Mouse (Mus musculus) lung, postnatal 0 days (tissue): ENCODE data around the gene Mettl16. TPM values are rescaled to one million over a fixed set of nuclear protein-coding genes. Genes with fewer than 3 reads are reported as not detected.

ENCODE experiments used
- ATAC-seq: fragments of 200-750 bp; cut with Nextera tagmentation; 2 replicates; pipeline ENCODE4 v1.8.0; 2017; ENCODE audit warnings: moderate library complexity
- DNase-seq: peaks from one replicate; pipeline ENCODE4 v3.0.0-alpha.2; 2016; ENCODE audit warnings: low spot score
- H3K27ac ChIP-seq: fragments of 300-500 bp; sonication (generic); 2 replicates; pipeline ENCODE4 v1.5.1; 2014; ENCODE audit warnings: antibody characterized with exemption, mild to moderate bottlenecking, low read length, mixed read lengths
- H3K27me3 ChIP-seq: fragments of 300-500 bp; sonication (generic); replicated peaks from 2 replicates; pipeline ENCODE4 v1.6.1; 2014; ENCODE audit warnings: low read length, mixed read lengths; ENCODE audit not compliant: insufficient read depth
- H3K36me3 ChIP-seq: fragments of 300-500 bp; sonication (generic); 2 replicates; pipeline ENCODE4 v1.6.1; 2014; ENCODE audit warnings: low read length, mixed read lengths; ENCODE audit not compliant: insufficient read depth
- H3K4me1 ChIP-seq: fragments of 300-500 bp; sonication (generic); 2 replicates; pipeline ENCODE4 v1.6.1; 2014; ENCODE audit warnings: antibody characterized with exemption, low read depth, low read length, mixed read lengths; ENCODE audit not compliant: insufficient read depth
- H3K4me2 ChIP-seq: fragments of 300-500 bp; sonication (generic); replicated peaks from 2 replicates; pipeline ENCODE4 v1.6.1; 2014; ENCODE audit warnings: low read depth, mild to moderate bottlenecking, low read length, moderate library complexity, mixed read lengths
- H3K4me3 ChIP-seq: fragments of 300-500 bp; sonication (generic); 2 replicates; pipeline ENCODE4 v1.5.1; 2014; ENCODE audit warnings: low read depth, low read length
- H3K9ac ChIP-seq: fragments of 300-500 bp; sonication (generic); replicated peaks from 2 replicates; pipeline ENCODE4 v1.6.1; 2014; ENCODE audit warnings: low read depth, mild to moderate bottlenecking
- H3K9me3 ChIP-seq: fragments of 300-500 bp; sonication (generic); 2 replicates; pipeline ENCODE4 v1.6.1; 2016; ENCODE audit warnings: low read length, mixed read lengths
- CTCF ChIP-seq: IDR thresholded peaks from 2 replicates; pipeline ENCODE4 v1.5.1; 2016; ENCODE audit warnings: antibody characterized with exemption, mild to moderate bottlenecking
- EP300 ChIP-seq: IDR thresholded peaks from 2 replicates; pipeline ENCODE4 v1.6.1; 2016; ENCODE audit warnings: antibody characterized with exemption, mild to moderate bottlenecking, control low read depth
- WGBS: fragments of 180-500 bp; shearing (Covaris S2); extraction: QIAGEN DNeasy Blood & Tissue Kit; methylation state at CpG from one replicate; pipeline ENCODE4 v1.1.7; 2014; 5-methylcytosine and 5-hydroxymethylcytosine counted together
- polyA plus RNA-seq: library from polyadenylated mRNA; unstranded; fragments of >200 nt; fragmentation: Nextera tagmentation; extraction: Ambion mirVana; gene quantifications from 2 replicates; pipeline ENCODE4 v1.2.1, GENCODE M21; 2015

Gene Mettl16
- polyA plus RNA-seq, result 13.7 and 18.1 TPM in 2 replicates

DNA sequence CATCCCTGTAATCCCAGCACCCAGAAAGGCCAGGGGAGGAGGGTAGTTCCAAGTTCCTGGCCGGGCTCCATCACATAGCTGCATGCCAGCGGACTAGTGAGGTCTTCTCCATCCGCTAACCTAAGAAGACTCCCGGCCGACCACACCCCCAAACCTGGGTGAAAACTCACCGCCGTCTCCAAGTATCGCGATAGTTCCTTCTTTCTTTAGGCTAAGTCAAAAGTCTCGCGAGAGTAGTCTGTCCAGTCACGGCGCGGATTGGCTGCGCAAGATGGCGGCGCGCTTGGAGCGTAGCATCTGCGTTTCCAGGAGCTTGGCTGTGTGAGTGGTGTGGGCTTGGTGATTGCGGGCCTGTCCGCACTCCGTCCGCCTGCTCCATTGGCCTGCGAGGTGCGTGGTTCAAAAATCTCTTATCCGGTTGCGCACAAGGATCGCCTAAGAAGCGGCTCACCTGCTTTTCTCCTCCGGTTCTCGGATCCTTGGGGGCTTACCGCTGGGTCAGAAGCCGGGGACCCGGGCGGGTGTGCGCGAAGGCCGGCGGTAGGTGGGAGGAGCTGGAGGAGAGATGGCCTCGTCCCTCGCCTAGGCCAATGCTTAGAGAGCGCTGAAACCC, at the start of gene Mettl16:
Gene Mettl16, plus strand, starts transcription at position 236 of the 613 bp plus-strand sequence.
- H3K4me3 ChIP-seq, result peak within 1 kb of the TSS; percentile 75
- peak within 1 kb of the TSS; percentile 90 for H3K27ac ChIP-seq
- WGBS, result under 1% methylated on average over 43 of the region's 43 CpGs
- ATAC-seq, result peak; percentile 97
- no peaks in the 10 kb centered on the region for H3K27me3 ChIP-seq
- peaks cover 8% of the 10 kb centered on the region for H3K4me1 ChIP-seq
- H3K36me3 ChIP-seq, result no peaks in the 10 kb centered on the region
- peak within 1 kb of the TSS; percentile 71 for H3K9ac ChIP-seq
- peak within 1 kb of the TSS; percentile 66 for H3K4me2 ChIP-seq
- TF ChIP-seq CTCF (no peak), EP300 (peak; percentile 85)
- DNase-seq, result peak; percentile 99
- H3K9me3 ChIP-seq, result no peaks in the 10 kb centered on the region

DNA sequence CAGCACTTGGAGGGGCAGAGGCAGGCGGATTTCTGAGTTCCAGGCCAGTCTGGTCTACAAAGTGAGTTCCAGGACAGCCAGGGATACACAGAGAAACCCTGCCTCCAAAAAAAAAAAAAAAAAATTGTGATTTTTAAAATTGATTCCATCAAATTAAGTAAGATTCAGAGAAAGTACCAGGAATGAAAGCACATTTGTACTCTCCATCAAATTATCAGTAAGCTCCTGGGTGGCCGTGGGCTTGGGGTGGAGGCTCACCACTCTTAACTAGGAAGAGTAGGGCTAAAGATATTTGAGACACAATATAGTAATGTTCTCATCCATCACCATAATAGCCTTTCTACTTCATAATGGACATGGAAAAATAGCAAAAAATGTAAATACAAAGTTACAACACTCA, 49.5 kb upstream of the Mettl16 start:
- Histone ChIP-seq H3K36me3 (no peaks in the 10 kb centered on the region), H3K4me3 (no peak overlapping the region), H3K27me3 (no peaks in the 10 kb centered on the region), H3K4me1 (peaks cover 17% of the 10 kb centered on the region), H3K27ac (no peak overlapping the region), H3K9me3 (no peaks in the 10 kb centered on the region), H3K9ac (no peak overlapping the region), H3K4me2 (no peak overlapping the region)
- ATAC-seq, result no peak
- 49% methylated on average over 2 of the region's 2 CpGs for WGBS
- DNase-seq, result no peak
- TF ChIP-seq EP300, result no peak
- no peak for TF ChIP-seq CTCF

DNA sequence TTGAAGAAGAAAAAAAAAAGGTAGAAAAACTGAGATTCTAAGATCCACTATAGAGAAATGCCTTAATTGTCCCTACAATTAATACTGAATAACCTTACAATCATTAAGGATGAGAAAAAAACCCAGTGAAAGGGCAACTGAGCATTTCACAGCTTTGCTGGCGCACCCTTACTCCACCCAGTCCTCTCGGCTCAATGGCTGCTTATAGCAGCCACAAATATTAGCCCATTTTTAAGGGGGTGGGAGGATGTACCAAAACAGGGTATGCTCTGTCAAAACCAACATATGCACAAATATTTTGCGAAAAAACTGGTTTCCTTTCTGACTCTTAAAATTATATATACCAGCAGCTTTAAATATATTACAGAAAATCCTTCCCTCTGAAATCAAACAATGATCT, 48.7 kb upstream of the Mettl16 start:
- DNase-seq (peak; percentile 9), ATAC-seq (no peak)
- Histone ChIP-seq H3K36me3 (no peaks in the 10 kb centered on the region), H3K9me3 (no peaks in the 10 kb centered on the region), H3K4me1 (peaks cover 14% of the 10 kb centered on the region), H3K4me2 (peak overlapping the region; percentile 48), H3K27ac (no peak overlapping the region), H3K27me3 (no peaks in the 10 kb centered on the region), H3K4me3 (peak overlapping the region; percentile 19; the same call in 1 of the 2 replicates), H3K9ac (no peak overlapping the region)
- TF ChIP-seq EP300 (no peak), CTCF (no peak)
- 22% methylated on average over 3 of the region's 3 CpGs for WGBS

GRCm38 (mm10) chr11:74723357-74724234, 47.0 kb upstream of the Mettl16 start:
- Histone ChIP-seq H3K4me3 (peak overlapping the region; percentile 100), H3K27ac (peak overlapping the region; percentile 98), H3K9ac (peak overlapping the region; percentile 95), H3K9me3 (no peaks in the 10 kb centered on the region), H3K36me3 (no peaks in the 10 kb centered on the region), H3K27me3 (no peaks in the 10 kb centered on the region), H3K4me1 (peaks cover 13% of the 10 kb centered on the region; the same call in 1 of the 2 replicates), H3K4me2 (peak overlapping the region; percentile 63)
- DNase-seq, result peak; percentile 91
- TF ChIP-seq EP300 (no peak), CTCF (no peak)
- ATAC-seq, result peak; percentile 83
- 0% methylated on average over 25 of the region's 75 CpGs for WGBS

- under 1% methylated on average over 24 of the region's 56 CpGs for WGBS
- Histone ChIP-seq H3K4me1 (peaks cover 13% of the 10 kb centered on the region; the same call in 1 of the 2 replicates), H3K9ac (peak within 1 kb of the TSS; percentile 95), H3K9me3 (no peaks in the 10 kb centered on the region), H3K27ac (peak within 1 kb of the TSS; percentile 98), H3K4me3 (peak within 1 kb of the TSS; percentile 100), H3K4me2 (peak within 1 kb of the TSS; percentile 63), H3K27me3 (no peaks in the 10 kb centered on the region), H3K36me3 (no peaks in the 10 kb centered on the region)
- DNase-seq (peak; percentile 98), ATAC-seq (peak; percentile 98)
- no peak for TF ChIP-seq EP300
- peak; percentile 65 for TF ChIP-seq CTCF
Observed at GRCm38 (mm10) chr11:74724235-74724791, 46.3 kb upstream of the Mettl16 start, which contains the start of gene Pafah1b1. Gene Pafah1b1 (minus strand): TSS chr11:74724670.

- DNase-seq (no peak), ATAC-seq (no peak)
- H3K9me3 ChIP-seq, result no peaks in the 10 kb centered on the region
- H3K4me2 ChIP-seq, result peak overlapping the region; percentile 63; the same call in 1 of the 2 replicates
- H3K9ac ChIP-seq, result peak overlapping the region; percentile 95; the same call in 1 of the 2 replicates
- H3K27ac ChIP-seq, result 0 out of 2 replicates have a peak overlapping the region, but pooled peaks have one; percentile 98
- 57% methylated on average over 5 of the region's 5 CpGs for WGBS
- no peaks in the 10 kb centered on the region for H3K27me3 ChIP-seq
- peaks cover 13% of the 10 kb centered on the region; the same call in 1 of the 2 replicates for H3K4me1 ChIP-seq
- TF ChIP-seq EP300 (no peak), CTCF (no peak)
- H3K4me3 ChIP-seq, result no peak overlapping the region
- H3K36me3 ChIP-seq, result no peaks in the 10 kb centered on the region
Observed at GRCm38 (mm10) chr11:74725181-74725580, 45.4 kb upstream of the Mettl16 start.
